Mouse (Mus musculus): ENCODE data around the gene Bub1b.

- TF ChIP-seq CHD2 (IDR thresholded peaks at IDR 0.05; ENCODE audit: low read length) = no peak
- no peak for TF ChIP-seq MAFK (IDR thresholded peaks at IDR 0.05; ENCODE audit: insufficient replicate concordance, low read length)
- TF ChIP-seq MAX (IDR thresholded peaks at IDR 0.05; ENCODE audit: low read length) = no peak
Measured at GRCm38 (mm10) chr2:118618013-118618412, 20.0 kb downstream of the Bub1b start.

Data from CH12.LX (cell line).